Mouse (Mus musculus): ENCODE results near the gene 6030445D17Rik.

6030445D17Rik gene

GRCm38 (mm10) chr4:136461206-136461605, 844 bp upstream of the 6030445D17Rik start:
- DNase-seq = no peak

- no peak for DNase-seq
These were observed 327 bp upstream of the 6030445D17Rik start for GRCm38 (mm10) chr4:136461761-136462085.

- DNase-seq = peak; percentile 44 to 53
These were observed 759 bp downstream of the 6030445D17Rik start for GRCm38 (mm10) chr4:136462839-136463178.

GRCm38 (mm10) chr4:136463436-136463835, 1.4 kb downstream of the 6030445D17Rik start:
- no peak for DNase-seq

- DNase-seq = peak; percentile 82
These were observed 4.2 kb downstream of the 6030445D17Rik start for GRCm38 (mm10) chr4:136466226-136466625.

GRCm38 (mm10) chr4:136468553-136469327, 6.7 kb downstream of the 6030445D17Rik start:
- DNase-seq = peak; percentile 64 to 70

- DNase-seq = peak; percentile 93 to 98
These were observed 7.4 kb downstream of the 6030445D17Rik start, which contains the start of gene Luzp1 for GRCm38 (mm10) chr4:136469371-136469903. Gene Luzp1 (plus strand): TSS chr4:136469761.

- no peak for DNase-seq
These were observed 7.9 kb downstream of the 6030445D17Rik start for GRCm38 (mm10) chr4:136469941-136470346.

- DNase-seq = peak; percentile 62 to 78
These were observed 8.5 kb downstream of the 6030445D17Rik start for GRCm38 (mm10) chr4:136470347-136471071.

GRCm38 (mm10) chr4:136476692-136477091, 14.6 kb downstream of the 6030445D17Rik start:
- DNase-seq = no peak

GRCm38 (mm10) chr4:136486549-136486948, 24.5 kb downstream of the 6030445D17Rik start:
- no peak for DNase-seq

- no peak for DNase-seq
These were observed 33.9 kb downstream of the 6030445D17Rik start for GRCm38 (mm10) chr4:136495993-136496392.

- DNase-seq = no peak
These were observed 43.6 kb downstream of the 6030445D17Rik start for GRCm38 (mm10) chr4:136505426-136506215.

- no peak for DNase-seq
These were observed 47.8 kb downstream of the 6030445D17Rik start for GRCm38 (mm10) chr4:136509857-136510256.

- DNase-seq = no peak
These were observed 49.7 kb downstream of the 6030445D17Rik start for GRCm38 (mm10) chr4:136511708-136512107.

GRCm38 (mm10) chr4:136512905-136513304, 50.9 kb downstream of the 6030445D17Rik start:
- DNase-seq = no peak
